Mouse (Mus musculus) forelimb bud, embryonic 11.5 days (tissue): ENCODE measurements around the gene Mettl9.
A peak's percentile ranks its signal among the peaks of the same experiment; 100 is the strongest.

Experiments used
- DNase-seq: peaks from one replicate; pipeline ENCODE4 v3.0.0-alpha.2; 2012; ENCODE audit warnings: low read depth, low spot score

Gene Mettl9

GRCm38 (mm10) chr7:121098614-121099389 lies 64.6 kb downstream of the Mettl9 start:
- DNase-seq, result no peak

GRCm38 (mm10) chr7:121107851-121108250 lies 73.6 kb downstream of the Mettl9 start:
- DNase-seq, result no peak

GRCm38 (mm10) chr7:121111321-121111720 lies 77.1 kb downstream of the Mettl9 start:
- DNase-seq, result no peak

GRCm38 (mm10) chr7:121111762-121112161 lies 77.5 kb downstream of the Mettl9 start:
- no peak for DNase-seq

GRCm38 (mm10) chr7:121120143-121120818 lies 86.0 kb downstream of the Mettl9 start:
- peak; percentile 80 for DNase-seq
